17 mouse cellular contexts compared by ENCODE assay signal in genomic region chr13:116723361-116724153, GRCm38 (mm10).
DNase-seq lines count a peak whose midpoint lies in the region; ATAC-seq lines count a peak whose summit lies in the region.
"Had no signal": no experiment of that assay in that cellular context is flagged by ENCODE, and none has a peak within 500 bp of the region (broad histone marks: within the 10 kb centered on the region; RNA-seq: fewer than 3 reads in every experiment).

No protein-coding gene starts in this region.

- 60% methylated on average over 14 of the region's 14 CpGs for WGBS in hindbrain, embryonic 16.5 days
- 61% methylated on average over 14 of the region's 14 CpGs for WGBS in hindbrain, embryonic 13.5 days
- WGBS in neural tube, embryonic 15.5 days = 62% methylated on average over 14 of the region's 14 CpGs

- H3K27ac ChIP-seq in hindbrain, embryonic 16.5 days (ENCODE audit: low read depth, low read length) = no peak overlapping the region
- no peak overlapping the region for H3K27ac ChIP-seq in hindbrain, embryonic 13.5 days
- no peak overlapping the region for H3K27ac ChIP-seq in neural tube, embryonic 15.5 days (replicated peaks)
- H3K27ac ChIP-seq: gastrocnemius, adult 2 months; macrophage had no signal

- peak; percentile 58; the same call in 1 of the 2 replicates for ATAC-seq in hindbrain, embryonic 16.5 days
- ATAC-seq in hindbrain, embryonic 13.5 days (ENCODE audit: low FRiP score) = no peak
- peak; percentile 53; the same call in 1 of the 2 replicates for ATAC-seq in neural tube, embryonic 15.5 days (ENCODE audit: low FRiP score)
- no peak for ATAC-seq in megakaryocyte-erythroid progenitor cell, adult 5-6 weeks (replicated peaks; ENCODE audit: low FRiP score, low TSS enrichment, poor library complexity, severe bottlenecking)
- ATAC-seq: inflammation-experienced regulatory T-cells, adult 6 months had no signal

- no peaks in the 10 kb centered on the region for H3K27me3 ChIP-seq in hindbrain, embryonic 16.5 days (replicated peaks; ENCODE audit: control insufficient read depth, insufficient read depth, low read length)
- 0 out of 2 replicates have a peak, but pooled peaks cover 3% of the 10 kb centered on the region for H3K27me3 ChIP-seq in hindbrain, embryonic 13.5 days
- no peaks in the 10 kb centered on the region for H3K27me3 ChIP-seq in neural tube, embryonic 15.5 days (replicated peaks)

- no peaks in the 10 kb centered on the region for H3K4me1 ChIP-seq in hindbrain, embryonic 16.5 days (ENCODE audit: control insufficient read depth, insufficient read depth, low read depth, low read length)
- peaks cover 4% of the 10 kb centered on the region for H3K4me1 ChIP-seq in hindbrain, embryonic 13.5 days (replicated peaks)
- no peaks in the 10 kb centered on the region for H3K4me1 ChIP-seq in neural tube, embryonic 15.5 days

- no peak overlapping the region for H3K9ac ChIP-seq in hindbrain, embryonic 16.5 days (ENCODE audit: low read depth, low read length)
- H3K9ac ChIP-seq in hindbrain, embryonic 13.5 days = no peak overlapping the region
- H3K9ac ChIP-seq in neural tube, embryonic 15.5 days (replicated peaks) = no peak overlapping the region

- H3K9me3 ChIP-seq in hindbrain, embryonic 16.5 days (ENCODE audit: control insufficient read depth, low read length) = no peaks in the 10 kb centered on the region
- no peaks in the 10 kb centered on the region for H3K9me3 ChIP-seq in hindbrain, embryonic 13.5 days
- no peaks in the 10 kb centered on the region for H3K9me3 ChIP-seq in neural tube, embryonic 15.5 days (replicated peaks)

- DNase-seq in adrenal gland, postnatal 25 days = peak; percentile 18
- no peak for DNase-seq in adrenal gland, adult 2 months
- DNase-seq in right cerebral cortex, postnatal 4 days = peak; percentile 26
- no peak for DNase-seq in right cerebral cortex, adult 18-20 months
- DNase-seq: cerebellum, adult 9-11 months; gastrocnemius, adult 2 months; heart, adult 18-20 months; layer of hippocampus, adult 9-11 months; liver; lung, adult 18-20 months; right cerebral cortex, postnatal 25 days had no signal

- H3K4me2 ChIP-seq in hindbrain, embryonic 16.5 days (ENCODE audit: low read length) = 0 out of 2 replicates have a peak overlapping the region, but pooled peaks have one; percentile 10
- H3K4me2 ChIP-seq in hindbrain, embryonic 13.5 days = no peak overlapping the region
- no peak overlapping the region; the same call in 1 of the 2 replicates for H3K4me2 ChIP-seq in neural tube, embryonic 15.5 days

- H3K36me3 ChIP-seq in hindbrain, embryonic 16.5 days (ENCODE audit: control insufficient read depth, insufficient read depth, low read length) = no peaks in the 10 kb centered on the region
- no peaks in the 10 kb centered on the region for H3K36me3 ChIP-seq in hindbrain, embryonic 13.5 days
- H3K36me3 ChIP-seq in neural tube, embryonic 15.5 days = no peaks in the 10 kb centered on the region

- H3K4me3 ChIP-seq in hindbrain, embryonic 16.5 days (ENCODE audit: low read length) = no peak overlapping the region
- no peak overlapping the region for H3K4me3 ChIP-seq in hindbrain, embryonic 13.5 days
- H3K4me3 ChIP-seq in neural tube, embryonic 15.5 days (replicated peaks) = no peak overlapping the region
- H3K4me3 ChIP-seq: gastrocnemius, adult 2 months had no signal

Comparison
In these comparisons a context has a peak if more than half of its experiments do, and no peak if none do; other contexts are left out.
1. DNase-seq: peak in adrenal gland, postnatal 25 days (single experiment) and right cerebral cortex, postnatal 4 days (single experiment); none in adrenal gland, adult 2 months (single experiment) and right cerebral cortex, adult 18-20 months (single experiment).
2. ATAC-seq: peak in hindbrain, embryonic 16.5 days (single experiment) and neural tube, embryonic 15.5 days (single experiment); none in hindbrain, embryonic 13.5 days (single experiment) and megakaryocyte-erythroid progenitor cell, adult 5-6 weeks (single experiment).